Mouse (Mus musculus) gonadal fat pad, adult 2 months (tissue): Measurements from ENCODE around the gene Ntm. TPM values are rescaled to one million over a fixed set of nuclear protein-coding genes. Genes with fewer than 3 reads are reported as not detected.
A peak's percentile ranks its signal among the peaks of the same experiment; 100 is the strongest.

Source experiments
- DNase-seq: peaks from one replicate; pipeline ENCODE4 v3.0.0-alpha.2; 2012; ENCODE audit warnings: low read depth
- polyA plus RNA-seq: library from polyadenylated mRNA; depleted of rRNA; stranded (reverse); fragments of >200 nt; gene quantifications from 2 replicates; pipeline ENCODE4 v1.2.3, GENCODE M21; 2012

Ntm gene
- polyA plus RNA-seq, 1 experiment: 0.53 TPM

DNA sequence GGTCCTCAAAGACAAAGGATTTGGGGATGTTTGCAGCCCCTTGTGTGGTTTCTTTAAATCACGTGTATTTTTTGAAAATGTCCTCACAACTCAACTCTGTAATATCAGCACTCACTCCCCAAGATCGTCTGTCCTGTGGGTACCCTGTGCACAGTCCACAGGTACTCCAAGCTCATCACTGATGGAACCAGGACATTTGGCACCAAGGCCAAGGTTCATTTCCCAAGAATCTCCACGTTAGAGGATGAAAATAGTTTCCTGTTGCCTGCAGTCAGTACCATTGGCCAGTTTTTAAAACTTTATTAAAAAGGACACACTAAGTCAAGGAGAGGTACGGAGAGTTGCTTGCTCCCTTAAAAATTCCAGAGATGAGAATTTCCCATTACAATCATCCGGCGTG is 552.7 kb downstream of the Ntm start:
- DNase-seq: no peak

DNA sequence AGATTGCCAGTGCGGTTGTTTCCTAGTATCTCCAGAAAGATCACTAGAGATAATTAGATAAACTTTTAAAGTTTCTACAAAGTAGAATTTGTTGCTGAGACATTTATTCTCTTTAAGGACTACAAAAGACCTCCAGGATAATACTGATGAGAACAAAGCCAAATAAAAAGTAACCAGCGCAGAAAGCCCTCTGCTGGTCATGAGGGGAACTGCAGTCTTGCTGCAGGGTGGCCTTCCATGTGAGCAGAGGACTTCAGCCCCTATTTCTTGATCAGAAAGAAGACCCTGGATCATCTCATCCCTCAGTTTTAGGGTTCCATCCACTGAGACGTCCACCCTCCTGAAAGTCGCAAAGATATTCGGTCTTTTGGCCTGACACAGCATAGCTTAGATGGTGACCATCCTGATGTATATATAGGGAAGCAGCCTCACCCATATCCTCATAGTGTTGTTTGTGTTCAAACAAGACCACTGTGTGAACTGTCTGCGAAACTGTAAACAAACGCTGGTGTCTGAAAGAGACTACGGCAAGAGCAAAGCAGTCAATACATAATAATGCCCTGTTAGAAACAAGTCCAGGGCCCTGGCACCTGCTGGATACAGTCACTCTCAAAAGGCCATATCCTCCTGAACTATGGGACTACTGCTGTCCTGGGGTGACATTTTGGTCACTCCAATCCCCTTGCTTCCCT is 553.6 kb downstream of the Ntm start:
- no peak for DNase-seq

DNA sequence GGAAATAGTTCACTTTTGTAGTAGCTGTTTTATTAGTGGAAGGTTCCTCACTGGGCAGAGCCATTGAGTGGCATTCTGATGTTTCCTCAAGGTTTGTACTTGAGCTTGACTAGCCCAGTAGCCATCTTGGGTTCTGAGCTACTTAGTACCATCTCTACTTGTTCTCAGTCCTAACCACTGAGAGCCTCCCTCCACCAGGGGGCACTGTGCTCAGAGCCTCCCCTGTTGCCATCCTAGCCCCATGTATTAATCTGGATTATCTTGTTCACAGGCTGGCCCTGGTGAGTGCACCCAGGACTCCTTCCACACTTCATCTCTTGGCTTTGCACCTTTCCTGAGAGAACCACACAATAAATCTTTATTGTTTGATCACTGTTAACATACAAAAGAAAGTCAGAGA is 555.0 kb downstream of the Ntm start:
- DNase-seq: no peak

DNA sequence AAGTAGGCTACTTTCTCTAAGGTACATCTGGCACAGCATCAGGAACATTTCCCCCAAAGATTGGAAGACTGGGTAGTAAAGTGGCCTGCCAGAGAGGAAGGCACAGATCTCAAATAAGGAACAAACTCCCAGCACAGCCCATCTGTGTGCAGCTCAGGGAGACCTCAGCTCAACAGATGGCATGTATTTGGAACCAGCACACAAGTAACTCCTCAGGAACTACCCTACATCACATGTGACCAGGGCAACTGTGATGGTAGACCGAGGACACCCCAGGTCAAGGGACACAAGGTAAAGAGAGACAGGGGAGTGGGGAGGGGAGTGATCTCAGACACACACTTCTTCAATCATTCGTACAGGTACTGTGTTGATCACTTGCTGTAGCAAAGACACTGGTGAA is 556.0 kb downstream of the Ntm start:
- DNase-seq: no peak

DNA sequence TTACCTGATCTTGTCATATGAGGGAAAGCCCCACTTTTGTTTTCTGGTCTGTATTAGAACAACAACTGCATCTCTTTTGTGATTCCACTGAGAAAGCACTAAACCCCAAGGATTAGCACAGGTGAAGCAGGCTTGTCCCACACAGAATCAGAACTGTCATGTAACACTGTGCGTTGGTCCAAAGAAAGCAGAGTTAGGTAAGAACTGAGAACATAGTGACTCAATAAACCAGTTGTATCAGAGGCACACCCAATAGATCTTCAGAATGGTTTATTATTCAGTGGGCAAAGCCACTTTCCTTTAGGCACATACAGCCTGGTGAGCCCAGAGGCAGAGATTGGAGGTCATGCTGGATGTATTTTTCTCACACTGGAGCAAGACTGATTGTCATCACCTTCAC is 556.9 kb downstream of the Ntm start:
- DNase-seq: peak; percentile 77

DNA sequence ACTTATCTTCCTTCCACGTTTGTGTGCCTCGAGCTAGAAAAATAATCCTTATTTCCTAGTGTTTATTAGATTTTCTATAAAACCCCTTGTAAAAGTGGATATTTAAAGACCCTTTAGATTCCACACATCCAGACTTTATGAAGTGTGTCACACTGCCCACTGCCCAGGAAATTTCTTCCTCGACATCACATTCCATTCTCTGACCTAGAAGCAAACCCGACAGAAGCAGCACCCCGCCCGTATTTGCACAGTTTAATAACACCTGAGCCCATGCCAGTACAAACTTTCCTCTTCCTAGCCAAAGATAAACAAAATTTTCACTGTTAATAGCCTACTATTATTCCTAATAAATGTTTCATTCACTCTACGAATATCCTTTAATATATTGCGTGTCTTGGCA is 562.8 kb downstream of the Ntm start:
- no peak for DNase-seq

DNA sequence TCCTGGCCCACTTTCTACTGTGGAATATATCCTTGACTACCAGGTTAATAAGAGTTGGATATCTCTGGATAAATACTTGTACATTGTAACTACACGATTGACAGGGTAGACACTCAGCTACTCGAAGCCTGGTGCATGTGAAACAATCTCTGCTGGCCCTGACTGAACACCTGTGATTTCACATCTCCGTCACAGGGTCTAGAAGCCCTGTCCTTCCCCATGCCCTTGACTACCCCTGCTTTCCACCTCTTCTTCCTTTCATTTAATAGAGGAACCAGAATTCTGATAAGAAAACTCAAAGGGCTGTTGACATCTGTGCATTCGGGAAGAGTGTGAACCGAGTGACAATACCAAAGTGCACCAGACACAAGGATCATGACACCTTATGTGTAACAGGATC is 566.8 kb downstream of the Ntm start:
- DNase-seq: no peak

DNA sequence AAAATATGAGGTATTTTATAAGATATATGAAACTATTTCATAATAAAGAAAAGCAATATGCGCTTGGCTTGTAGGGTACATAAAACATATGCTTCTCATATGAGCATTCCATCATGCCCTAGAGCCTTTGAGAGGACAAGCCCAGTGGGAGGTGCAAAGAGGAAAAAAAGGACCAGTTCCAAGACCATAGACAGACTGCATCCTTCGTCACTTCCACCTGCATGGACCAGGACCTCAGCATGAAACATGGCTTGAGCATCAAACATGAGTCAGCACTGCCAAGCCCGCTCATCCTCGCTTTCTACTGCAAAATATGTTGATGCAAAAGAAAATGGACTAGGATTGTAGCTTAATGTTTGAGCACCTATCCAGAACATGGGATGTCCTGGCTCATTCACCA is 569.8 kb downstream of the Ntm start:
- no peak for DNase-seq

DNA sequence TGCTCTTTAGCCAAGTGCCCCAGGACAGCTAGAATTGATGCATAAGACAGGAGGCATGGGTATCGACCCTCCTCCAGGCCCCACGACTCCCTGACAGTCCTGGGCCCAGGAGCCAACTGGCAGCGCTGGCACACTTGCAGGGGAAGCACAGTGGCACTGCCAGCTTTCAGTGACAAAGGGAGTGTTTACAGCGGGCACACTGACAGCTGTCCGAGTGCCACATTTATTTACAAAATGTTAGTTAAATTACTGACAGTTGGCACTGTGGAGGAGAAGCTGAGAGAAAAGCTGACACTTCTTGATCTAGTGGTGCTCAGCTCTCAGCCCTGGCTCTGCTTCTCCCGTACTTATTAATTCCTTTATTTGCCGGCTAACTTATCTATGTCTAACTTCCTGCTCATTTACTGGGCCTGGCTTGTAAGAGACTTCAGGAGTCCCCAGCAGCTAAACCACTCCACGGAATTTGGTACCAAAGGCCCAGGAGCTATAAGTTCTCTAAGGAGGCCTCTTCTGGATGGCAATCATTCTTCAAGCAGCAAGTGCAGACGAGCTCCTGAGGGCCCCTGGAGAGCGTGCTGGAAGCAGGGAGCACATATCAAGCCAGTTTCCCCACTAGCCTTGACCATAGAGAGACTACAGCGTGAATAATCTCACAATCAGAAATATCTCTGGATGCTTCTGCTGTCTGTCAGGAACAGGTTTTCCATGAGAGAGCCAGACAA is 572.0 kb downstream of the Ntm start:
- no peak for DNase-seq

DNA sequence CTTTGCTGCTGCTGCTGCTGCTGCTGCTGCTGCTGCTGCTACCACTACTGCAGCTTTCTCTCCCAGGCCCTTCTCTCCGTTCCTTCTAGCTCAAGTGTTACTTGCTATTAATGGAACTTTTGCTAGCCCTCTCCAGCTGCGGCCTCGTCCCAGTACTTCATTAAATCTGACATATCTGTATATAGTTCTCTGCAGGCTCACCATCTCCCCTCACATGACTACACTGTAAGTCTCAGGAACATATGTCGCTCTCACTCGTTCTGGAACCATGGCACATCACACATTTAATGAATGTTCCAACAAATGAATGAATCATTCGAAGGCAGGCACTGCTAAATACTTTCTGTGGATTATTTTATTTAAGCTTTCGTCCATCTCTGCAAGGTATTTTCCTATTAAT is 573.7 kb downstream of the Ntm start:
- DNase-seq: no peak

DNA sequence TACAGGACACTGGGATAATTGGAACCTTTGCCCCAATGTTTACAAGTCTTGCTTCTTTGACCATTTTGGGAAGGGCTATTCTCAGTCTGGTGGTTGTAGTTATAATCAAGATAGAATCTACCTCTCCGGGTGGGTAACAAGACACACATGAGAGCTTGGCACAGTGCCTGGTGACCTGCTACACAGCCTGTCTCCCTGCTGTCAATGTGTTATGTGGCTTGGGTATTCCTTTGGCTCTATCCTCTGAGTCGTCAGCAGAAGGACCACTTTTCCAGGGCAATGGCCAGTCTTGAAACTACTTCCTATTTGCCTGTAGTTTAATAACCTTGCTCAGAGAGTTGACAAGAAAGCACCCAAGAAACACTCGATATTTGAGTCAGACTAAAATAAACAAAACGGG is 575.8 kb downstream of the Ntm start:
- DNase-seq: no peak

DNA sequence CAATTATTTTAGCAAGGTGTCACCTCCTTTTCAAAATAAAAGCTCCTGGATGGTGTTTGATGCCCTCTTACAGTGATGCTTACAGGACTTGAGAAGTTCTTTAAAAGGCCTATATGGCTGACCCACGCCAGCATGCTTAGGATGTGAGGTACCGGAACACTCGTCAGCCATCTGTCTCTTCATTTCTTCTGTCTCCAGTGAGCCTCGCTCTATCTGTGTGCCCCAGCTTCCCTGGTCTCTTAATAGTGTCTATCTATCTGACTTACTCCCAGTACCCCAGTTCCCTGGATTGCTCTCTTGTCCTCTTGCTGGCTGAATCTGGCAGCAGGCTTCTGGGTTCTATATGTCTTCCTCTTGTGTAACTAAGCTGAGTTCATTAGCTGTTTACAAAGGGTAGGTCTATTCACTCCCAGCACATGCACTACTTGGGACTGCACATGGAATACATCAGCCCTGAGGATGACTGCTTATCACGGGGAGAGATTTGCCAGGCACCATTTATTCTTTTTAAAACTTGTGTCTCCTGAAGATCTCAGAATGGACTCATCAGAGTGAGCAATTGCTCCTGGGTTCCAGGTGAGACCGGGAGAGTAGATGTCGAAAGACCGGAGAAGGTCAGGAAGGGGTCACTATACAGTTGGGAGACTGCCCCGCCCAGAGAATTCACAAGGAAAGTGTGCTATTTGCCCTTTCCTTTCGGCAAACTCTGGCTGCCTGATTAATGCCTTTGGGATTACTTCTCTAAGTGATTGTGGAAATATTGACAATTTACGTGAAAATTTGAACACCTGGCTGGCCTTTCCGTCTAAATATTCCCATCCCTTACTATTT is 585.6 kb downstream of the Ntm start:
- no peak for DNase-seq

DNA sequence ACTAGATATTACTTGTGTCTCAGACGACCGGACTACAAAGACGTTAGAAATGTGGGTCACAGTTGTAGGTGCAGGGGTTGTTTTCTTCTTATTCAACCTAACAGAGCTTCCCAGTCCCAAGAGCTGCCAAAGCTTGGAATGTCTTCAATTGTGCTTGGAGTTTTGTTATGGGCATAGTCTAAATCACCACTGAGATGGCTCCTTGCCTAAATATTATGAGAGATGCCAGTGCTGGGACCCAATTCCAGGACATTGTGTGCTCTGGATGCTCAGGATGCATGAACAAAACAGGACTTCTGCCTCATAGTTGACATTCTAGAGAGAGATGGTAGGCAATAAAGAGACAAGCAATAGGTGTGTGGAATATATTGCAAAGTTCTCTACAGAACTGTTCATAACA is 591.6 kb downstream of the Ntm start:
- DNase-seq: no peak

DNA sequence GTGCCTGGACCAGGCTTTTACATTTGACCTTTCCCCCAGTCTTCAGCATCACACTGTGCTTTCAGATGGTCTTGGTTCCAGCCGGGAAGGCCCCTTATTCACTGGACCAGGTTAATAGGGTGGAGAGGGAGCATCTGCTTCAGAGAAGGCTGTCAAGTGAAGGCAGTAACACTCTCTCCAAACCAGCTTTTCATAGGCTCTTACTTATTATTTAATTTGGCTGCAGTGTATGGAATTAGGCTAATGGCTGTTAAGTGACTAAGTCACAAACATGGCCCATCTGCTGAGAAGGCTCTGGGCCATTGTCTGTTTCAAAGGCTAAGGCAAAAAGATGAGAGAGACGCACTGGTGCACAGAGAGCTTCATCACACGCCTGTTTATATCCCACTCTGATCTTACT is 593.3 kb downstream of the Ntm start:
- DNase-seq: no peak

DNA sequence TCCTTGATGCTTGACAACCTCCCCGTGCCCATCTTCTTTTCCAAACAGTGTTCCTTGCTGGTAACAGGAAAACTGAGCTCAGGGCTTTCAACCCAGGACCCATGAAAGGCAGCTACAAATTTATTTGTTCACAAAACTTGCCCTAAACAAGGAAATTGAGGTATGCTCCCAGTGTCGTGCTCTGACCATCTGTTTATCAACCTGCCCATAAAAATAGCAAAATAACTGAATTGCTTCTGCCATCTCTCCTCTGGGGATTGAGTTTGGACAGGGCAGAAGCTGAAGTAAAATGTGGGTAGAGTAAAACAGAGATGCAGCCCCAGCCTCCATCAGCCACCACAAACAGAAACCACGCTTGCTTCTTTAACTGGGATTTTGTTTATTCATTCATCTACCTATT is 594.6 kb downstream of the Ntm start:
- no peak for DNase-seq

DNA sequence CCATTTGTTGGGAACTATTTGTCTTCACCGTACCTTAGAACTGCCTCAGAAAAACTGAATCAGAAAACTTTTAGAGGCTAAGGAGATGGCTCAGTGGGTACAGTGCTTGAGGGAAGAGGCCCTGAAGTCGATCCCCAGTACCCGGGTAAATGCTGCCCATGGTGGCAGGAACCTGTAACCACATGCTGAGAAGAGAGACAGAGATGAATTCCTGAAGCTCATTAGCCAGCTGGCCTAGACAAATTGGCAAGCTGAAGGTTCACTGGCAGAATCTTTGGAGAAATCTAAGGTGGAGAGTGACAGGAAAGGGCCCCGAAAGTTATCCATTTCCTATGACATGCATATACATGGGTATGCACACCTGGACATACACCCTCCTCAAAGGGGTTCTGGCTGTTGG is 605.1 kb downstream of the Ntm start:
- DNase-seq: no peak

DNA sequence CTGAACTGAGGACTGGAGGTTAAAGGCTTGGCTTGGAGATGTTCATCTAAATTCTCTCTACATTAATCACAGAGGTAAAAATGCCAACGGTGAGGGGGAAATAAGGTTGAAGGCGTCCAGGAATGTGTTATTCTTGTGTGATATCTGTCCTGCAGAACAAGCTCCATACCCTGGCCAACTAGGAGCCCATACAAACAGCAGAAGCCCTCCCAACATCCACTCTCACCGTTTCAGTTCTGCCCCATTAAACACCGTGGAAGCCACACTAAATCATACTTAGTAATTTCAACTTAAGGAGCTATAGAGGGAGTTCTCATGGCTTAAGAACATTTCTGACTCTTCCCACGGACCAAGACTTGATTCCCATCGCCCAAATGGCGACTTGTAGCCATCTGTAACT is 620.6 kb downstream of the Ntm start:
- no peak for DNase-seq

DNA sequence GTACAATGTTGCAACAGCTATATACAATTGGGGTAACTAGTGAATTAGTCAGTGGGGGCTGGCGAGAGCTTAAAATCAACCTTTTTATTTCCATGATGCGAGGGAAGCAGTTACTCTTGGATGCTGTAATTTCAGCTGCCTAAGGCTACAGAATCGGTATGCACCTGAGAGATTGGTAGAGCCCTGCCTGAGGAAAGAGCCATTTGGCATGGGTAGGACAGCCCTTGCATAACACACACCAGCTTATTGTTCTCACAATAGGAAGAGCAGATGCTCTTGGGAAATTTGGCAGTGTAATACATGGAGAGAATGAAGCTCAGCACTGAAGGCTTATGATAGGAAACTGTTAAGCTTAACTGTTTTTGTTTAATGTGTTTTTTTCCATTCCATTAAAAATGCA is 621.6 kb downstream of the Ntm start:
- peak; percentile 81 for DNase-seq

DNA sequence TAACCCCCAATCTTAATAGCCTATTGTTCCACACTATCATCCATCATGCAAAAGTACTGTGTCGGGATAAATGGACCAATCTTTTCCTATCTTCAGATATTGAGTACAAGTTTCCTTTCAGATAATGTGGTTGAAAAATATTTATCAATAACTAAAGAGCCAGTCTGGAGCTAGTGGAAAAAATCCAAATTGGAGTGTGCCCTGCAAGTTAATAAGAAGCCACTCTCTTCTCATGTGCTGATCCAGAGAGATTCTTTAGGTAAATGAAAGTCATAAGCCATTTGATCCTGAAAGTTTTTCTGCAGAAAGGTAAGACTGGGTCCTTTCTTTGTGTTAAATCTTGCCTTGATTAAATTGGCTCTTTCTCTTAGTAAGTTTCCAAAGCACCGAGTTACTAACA is 627.3 kb downstream of the Ntm start:
- DNase-seq: no peak

DNA sequence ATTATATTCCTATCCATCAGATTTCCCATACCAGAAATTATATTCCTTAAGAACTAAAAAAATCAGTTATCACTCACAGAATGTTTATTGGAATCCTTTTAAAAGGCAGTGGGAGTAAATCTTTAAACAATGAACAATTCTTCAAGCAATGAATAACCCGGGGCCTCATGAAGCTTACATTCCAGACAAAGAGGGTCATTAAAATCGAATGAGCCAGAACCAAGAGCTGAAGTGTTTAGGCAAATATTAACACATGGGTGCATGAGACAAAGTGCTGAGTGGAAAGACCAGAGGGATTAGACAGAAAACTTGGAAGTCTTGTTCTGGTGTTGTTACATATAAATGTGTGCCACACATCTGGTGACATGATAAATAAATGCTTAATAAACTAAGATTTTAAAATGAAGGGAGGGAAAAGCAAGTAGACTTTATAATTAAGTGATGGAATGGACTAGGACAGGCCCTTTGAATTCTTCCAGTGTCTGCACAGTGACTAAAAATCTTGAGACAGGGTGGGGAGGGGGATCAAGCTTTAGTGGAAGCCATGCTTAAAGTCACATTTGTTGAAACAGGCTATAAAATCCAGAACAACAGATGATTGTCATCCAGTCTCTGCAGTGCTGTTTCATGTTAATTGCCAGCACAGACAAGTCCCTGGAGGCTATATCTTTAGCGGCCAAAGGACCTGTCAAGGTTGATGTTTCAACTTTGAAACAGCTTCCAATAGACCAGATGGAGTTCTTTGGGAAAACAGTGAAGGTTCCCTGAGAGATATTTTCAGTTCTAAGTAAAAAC is 630.4 kb downstream of the Ntm start:
- DNase-seq: no peak

DNA sequence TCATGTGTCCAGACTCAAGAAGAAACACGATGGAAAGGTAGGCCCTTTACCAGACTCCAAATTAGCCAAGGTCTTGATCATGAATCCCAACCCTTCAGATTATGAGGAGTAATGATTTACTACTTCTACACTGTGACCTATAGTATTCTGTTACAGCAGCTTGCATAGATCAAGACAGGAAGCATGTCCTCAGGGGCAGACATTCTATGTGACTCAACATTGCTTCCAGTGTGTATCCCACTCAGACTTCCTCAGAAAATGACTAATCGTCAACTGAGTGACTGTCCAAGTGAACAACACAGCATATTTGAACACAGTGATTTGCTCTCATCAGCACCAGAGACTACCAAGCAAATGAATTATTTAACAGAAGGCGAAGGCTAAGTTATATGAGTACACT is 632.5 kb downstream of the Ntm start:
- no peak for DNase-seq

DNA sequence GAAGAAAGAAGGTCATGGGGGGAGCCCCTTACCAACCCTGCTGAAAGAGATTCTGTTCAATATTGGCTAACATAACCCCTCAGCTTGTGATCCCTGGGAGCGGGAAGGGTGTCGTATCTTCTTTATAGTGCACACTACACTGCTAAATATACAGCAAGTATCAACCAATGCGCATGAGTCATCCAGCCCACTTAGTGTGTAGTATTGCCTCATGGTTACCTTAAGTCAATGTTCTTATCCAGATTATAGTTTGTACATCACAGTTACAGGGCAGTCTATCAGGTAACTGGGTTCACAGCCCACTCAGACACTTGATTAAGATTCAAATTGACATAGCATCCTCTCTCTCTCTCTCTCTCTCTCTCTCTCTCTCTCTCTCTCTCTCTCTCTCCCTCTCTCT is 636.7 kb downstream of the Ntm start:
- no peak for DNase-seq
